27 mouse cellular contexts compared by ENCODE assay signal in genomic region chr4:26629710-26630109, GRCm38 (mm10).
DNase-seq lines count a peak whose midpoint lies in the region; TF ChIP-seq lines count a peak whose summit lies in the region.
"Had no signal": no experiment of that assay in that cellular context is flagged by ENCODE, and none has a peak within 500 bp of the region (broad histone marks: within the 10 kb centered on the region; RNA-seq: fewer than 3 reads in every experiment).

No protein-coding gene starts in this region.

- no peak overlapping the region for H3ac ChIP-seq in C2C12 (ENCODE audit: control insufficient read depth, insufficient read length, low read depth)

- H3K27me3 ChIP-seq in C2C12 (ENCODE audit: control insufficient read depth, insufficient read depth, insufficient read length), result no peaks in the 10 kb centered on the region
- H3K27me3 ChIP-seq: embryonic facial prominence, embryonic 13.5 days; forebrain, embryonic 13.5 days; heart, embryonic 12.5 days; heart, embryonic 15.5 days had no signal

- intact Hi-C loops in left cerebral cortex, postnatal 4 days (cut with DNase I), result no loop called here

- peaks cover 3% of the 10 kb centered on the region for H3K4me1 ChIP-seq in bone marrow macrophage, adult 2 months (ENCODE audit: control insufficient read depth, insufficient read depth, low read length)
- H3K4me1 ChIP-seq: embryonic facial prominence, embryonic 10.5 days; embryonic facial prominence, embryonic 13.5 days; heart, embryonic 12.5 days; heart, embryonic 15.5 days had no signal

- no peaks in the 10 kb centered on the region for H3K79me3 ChIP-seq in C2C12 (ENCODE audit: low read depth)

- TF ChIP-seq POLR2A in bone marrow macrophage, adult 2 months (IDR thresholded peaks at IDR 0.05; ENCODE audit: borderline replicate concordance, low read depth, low read length), result no peak

- H3K36me3 ChIP-seq in C2C12 (ENCODE audit: control insufficient read depth, insufficient read depth), result no peaks in the 10 kb centered on the region
- H3K36me3 ChIP-seq: embryonic facial prominence, embryonic 10.5 days; embryonic facial prominence, embryonic 13.5 days; heart, embryonic 12.5 days; heart, embryonic 15.5 days had no signal

- TF ChIP-seq CTCF in layer of hippocampus, adult 2 months (conservative IDR thresholded peaks at IDR 0.05), result no peak
- no peak for TF ChIP-seq CTCF in C2C12 (IDR thresholded peaks at IDR 0.05; ENCODE audit: control insufficient read depth, insufficient read depth, insufficient read length)
- TF ChIP-seq CTCF in bone marrow macrophage, adult 2 months (IDR thresholded peaks at IDR 0.05; ENCODE audit: low read depth, low read length), result no peak

- H3K79me2 ChIP-seq in C2C12 (ENCODE audit: control insufficient read depth, insufficient read depth), result no peaks in the 10 kb centered on the region

- H3K4me3 ChIP-seq in layer of hippocampus, adult 2 months, result no peak overlapping the region
- no peak overlapping the region for H3K4me3 ChIP-seq in C2C12 (ENCODE audit: insufficient read depth, poor library complexity, severe bottlenecking)
- no peak overlapping the region for H3K4me3 ChIP-seq in bone marrow macrophage, adult 2 months (ENCODE audit: insufficient read depth, low read length)
- H3K4me3 ChIP-seq: embryonic facial prominence, embryonic 10.5 days; embryonic facial prominence, embryonic 13.5 days; erythroblast, embryonic 14.5 days; forebrain, embryonic 13.5 days; gastrocnemius, adult 2 months; heart, embryonic 12.5 days; heart, embryonic 15.5 days had no signal

- DNase-seq in layer of hippocampus, adult 2 months (ENCODE audit: low spot score in 2 of 2), result no peak
- DNase-seq in layer of hippocampus, postnatal 14 days (ENCODE audit: low spot score in 2 of 2), result no peak
- no peak for DNase-seq in left cerebral cortex, postnatal 4 days
- no peak for DNase-seq in right cerebral cortex, postnatal 4 days
- DNase-seq: adrenal gland, adult 2 months; adrenal gland, postnatal 14 days; cerebellum, adult 11-12 months; cerebellum, adult 8-10 months; cerebellum, postnatal 10 days; cerebellum, postnatal 36 days; embryo, embryonic 11 days; forebrain, postnatal 0 days; gastrocnemius, adult 2 months; gastrocnemius, postnatal 14 days; heart, adult 18-20 months; heart, postnatal 10 days; heart, postnatal 4 days had no signal

- H3K27ac ChIP-seq in layer of hippocampus, adult 2 months, result peak overlapping the region; percentile 72
- peak overlapping the region; percentile 47 for H3K27ac ChIP-seq in bone marrow macrophage, adult 2 months (ENCODE audit: insufficient read depth, low read depth, low read length)
- H3K27ac ChIP-seq: embryonic facial prominence, embryonic 10.5 days; embryonic facial prominence, embryonic 13.5 days; forebrain, embryonic 13.5 days; gastrocnemius, adult 2 months; heart, embryonic 15.5 days; hindbrain, embryonic 14.5 days; hindbrain, postnatal 0 days had no signal

TF ChIP-seq in C2C12, 6 proteins besides CTCF, POLR2A, EP300 and RAD21:
- TF ChIP-seq MYOG (IDR thresholded peaks at IDR 0.05; ENCODE audit: control insufficient read depth, extremely low read depth, insufficient read length) (no peak), FOSL1 (IDR thresholded peaks at IDR 0.05; ENCODE audit: insufficient read depth, low read length, poor library complexity, severe bottlenecking) (no peak), CEBPB (IDR thresholded peaks at IDR 0.05; ENCODE audit: low read depth) (no peak), USF1 (IDR thresholded peaks at IDR 0.05; ENCODE audit: low read depth) (no peak), MAX (IDR thresholded peaks at IDR 0.05) (no peak), MYOD1 (IDR thresholded peaks at IDR 0.05; ENCODE audit: control insufficient read depth, insufficient read length, low read depth) (peak; percentile 85)
